Mouse (Mus musculus) cerebellum, adult 2 months (tissue): ENCODE data around the gene Lnx2. TPM values are rescaled to one million over a fixed set of nuclear protein-coding genes. Genes with fewer than 3 reads are reported as not detected.

Source experiments
- DNase-seq, 2 experiments: peaks; one replicate each; pipeline ENCODE4 v3.0.0; 2021
- H3K27ac ChIP-seq: fragments of 200-500 bp; 2 replicates; pipeline ENCODE4 v1.5.1; 2012; ENCODE audit warnings: low read length, control low read depth, inconsistent platforms; ENCODE audit not compliant: insufficient read depth
- H3K27me3 ChIP-seq: fragments of 200-500 bp; 2 replicates; pipeline ENCODE4 v1.6.1; 2012; ENCODE audit warnings: inconsistent platforms, mild to moderate bottlenecking, low read length, moderate library complexity; ENCODE audit not compliant: control insufficient read depth, insufficient read depth
- H3K4me1 ChIP-seq: fragments of 200-500 bp; 2 replicates; pipeline ENCODE4 v1.6.1; 2011; ENCODE audit warnings: low read length; ENCODE audit not compliant: control insufficient read depth, insufficient read depth
- H3K4me3 ChIP-seq: fragments of 200-500 bp; replicated peaks from 2 replicates; pipeline ENCODE3; 2011; ENCODE audit warnings: mild to moderate bottlenecking, low read depth, low read length, control low read depth; ENCODE audit not compliant: insufficient read depth
- CTCF ChIP-seq: fragments of 200-500 bp; IDR thresholded peaks from 2 replicates; pipeline ENCODE4 v1.5.1; 2011; ENCODE audit warnings: low read depth, mild to moderate bottlenecking, control low read depth, low read length, moderate library complexity, borderline replicate concordance; ENCODE audit not compliant: insufficient read depth
- POLR2A ChIP-seq: fragments of 200-500 bp; IDR thresholded peaks from 2 replicates; pipeline ENCODE4 v1.6.1; 2011; ENCODE audit warnings: low read length, control low read depth, borderline replicate concordance; ENCODE audit not compliant: insufficient read depth
- WGBS: fragments of 180-500 bp; shearing (Covaris S2); methylation state at CpG from one replicate; pipeline ENCODE4 v1.1.7; 2018; 5-methylcytosine and 5-hydroxymethylcytosine counted together
- polyA plus RNA-seq: library from polyadenylated mRNA; depleted of rRNA; stranded (reverse); fragments of >200 nt; gene quantifications from 2 replicates; pipeline ENCODE4 v1.2.3, GENCODE M21; 2012

Gene Lnx2
- polyA plus RNA-seq, 1 experiment, result 15.9 TPM

DNA sequence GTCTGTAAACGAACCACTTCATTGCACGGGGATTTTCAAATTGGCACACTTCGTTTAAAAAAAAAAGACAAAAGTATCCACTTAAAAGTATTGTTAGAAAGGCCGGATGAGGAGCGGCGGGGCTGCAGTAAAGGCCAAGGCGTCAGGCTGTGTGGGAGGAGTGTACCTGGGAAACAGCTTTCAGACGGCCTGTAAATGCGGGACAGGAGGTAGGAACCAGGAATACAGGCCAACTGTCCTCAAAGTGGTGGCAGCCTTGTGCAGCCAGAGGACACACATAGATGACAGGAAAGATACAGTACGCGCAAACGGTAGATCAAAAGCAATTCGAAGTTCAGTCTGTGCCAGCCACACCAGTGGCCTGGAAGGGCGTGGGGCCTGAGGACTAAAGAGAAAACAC lies 45.1 kb downstream of the Lnx2 start:
- 73% methylated on average over 14 of the region's 14 CpGs for WGBS
- Histone ChIP-seq H3K4me1 (peaks cover 7% of the 10 kb centered on the region; the same call in 1 of the 2 replicates), H3K27me3 (no peaks in the 10 kb centered on the region), H3K4me3 (no peak overlapping the region), H3K27ac (no peak overlapping the region)
- TF ChIP-seq CTCF, result no peak
- TF ChIP-seq POLR2A, result no peak
- peak in 1 of 2 experiments; percentile 46 for DNase-seq

DNA sequence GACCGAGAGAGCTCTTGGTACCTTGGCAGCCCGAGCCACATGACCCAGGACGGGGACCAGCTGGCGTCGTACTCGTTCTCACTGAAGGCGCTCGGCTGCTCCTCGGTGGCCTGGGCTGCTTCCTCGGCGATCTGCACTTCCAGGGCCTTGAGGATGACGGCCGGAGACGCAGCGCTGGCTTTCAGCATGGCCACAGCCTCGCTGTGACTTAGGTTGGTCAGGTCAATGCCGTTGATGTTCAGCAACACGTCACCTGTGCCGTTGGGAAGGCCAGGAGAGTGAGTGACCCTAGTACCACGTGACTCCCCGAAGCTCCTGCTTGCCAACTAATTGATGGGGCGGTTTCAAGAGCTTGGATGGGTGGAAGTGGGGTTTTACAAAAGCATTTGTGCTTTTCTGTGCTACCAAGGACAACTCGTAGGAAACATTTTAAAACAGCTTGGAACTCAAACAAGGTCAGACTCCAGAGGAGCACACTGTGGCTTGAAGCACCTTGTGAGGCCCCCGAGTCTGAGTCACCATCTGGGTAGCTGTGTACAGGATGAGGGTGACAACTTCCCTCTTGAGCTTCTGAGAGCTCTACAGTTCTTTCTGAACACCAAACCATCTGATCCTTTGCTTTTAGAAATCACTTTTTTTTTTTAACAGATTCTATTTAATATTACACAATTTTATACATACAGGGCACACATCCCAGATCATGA lies 51.9 kb downstream of the Lnx2 start:
- peak; percentile 78 to 79 for DNase-seq
- TF ChIP-seq CTCF, result no peak
- no peak for TF ChIP-seq POLR2A
- Histone ChIP-seq H3K27me3 (no peaks in the 10 kb centered on the region), H3K27ac (peak overlapping the region; percentile 87), H3K4me1 (peaks cover 44% of the 10 kb centered on the region), H3K4me3 (no peak overlapping the region)
- 27% methylated on average over 24 of the region's 24 CpGs for WGBS

DNA sequence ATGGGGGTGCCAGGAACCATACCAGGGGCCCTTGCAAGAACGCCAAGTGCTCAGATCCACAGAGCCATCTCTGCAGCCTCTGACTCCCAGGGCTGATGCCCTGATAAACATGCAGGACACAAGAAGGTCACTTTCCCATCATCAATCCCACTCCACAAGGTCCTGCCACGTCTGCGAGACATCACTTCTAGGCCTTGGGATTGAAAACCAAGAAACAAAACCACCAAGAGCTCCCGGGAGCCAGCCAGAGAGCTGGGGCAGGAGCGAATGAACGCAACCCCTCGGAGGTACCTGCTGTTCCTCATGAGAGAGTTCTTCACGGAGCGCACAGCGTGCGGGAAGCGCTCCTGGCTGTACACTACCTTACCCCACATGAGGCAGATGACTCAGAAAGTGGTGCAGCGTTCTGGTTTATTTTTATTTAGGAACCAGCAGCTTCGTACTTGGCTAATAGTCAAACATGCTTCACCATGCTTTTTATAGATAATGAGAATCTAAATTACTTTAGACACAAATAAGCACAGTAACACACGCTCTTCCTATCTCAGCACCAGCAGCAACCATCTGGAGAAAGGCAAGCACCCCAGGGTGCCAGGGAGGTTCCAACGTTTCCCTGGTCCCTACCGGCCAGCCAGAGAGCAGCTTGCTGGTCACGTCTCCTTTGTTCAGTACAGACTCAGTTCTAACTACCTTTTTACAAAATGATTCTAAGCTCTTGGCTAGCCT lies 53.0 kb downstream of the Lnx2 start:
- H3K27me3 ChIP-seq, result no peaks in the 10 kb centered on the region
- H3K4me3 ChIP-seq, result no peak overlapping the region
- DNase-seq, result peak; percentile 84 to 90
- peak; percentile 13; the same call in 1 of the 2 replicates for TF ChIP-seq CTCF
- no peak; the same call in 1 of the 2 replicates for TF ChIP-seq POLR2A
- 13% methylated on average over 18 of the region's 18 CpGs for WGBS
- H3K4me1 ChIP-seq, result peaks cover 44% of the 10 kb centered on the region
- H3K27ac ChIP-seq, result peak overlapping the region; percentile 87

DNA sequence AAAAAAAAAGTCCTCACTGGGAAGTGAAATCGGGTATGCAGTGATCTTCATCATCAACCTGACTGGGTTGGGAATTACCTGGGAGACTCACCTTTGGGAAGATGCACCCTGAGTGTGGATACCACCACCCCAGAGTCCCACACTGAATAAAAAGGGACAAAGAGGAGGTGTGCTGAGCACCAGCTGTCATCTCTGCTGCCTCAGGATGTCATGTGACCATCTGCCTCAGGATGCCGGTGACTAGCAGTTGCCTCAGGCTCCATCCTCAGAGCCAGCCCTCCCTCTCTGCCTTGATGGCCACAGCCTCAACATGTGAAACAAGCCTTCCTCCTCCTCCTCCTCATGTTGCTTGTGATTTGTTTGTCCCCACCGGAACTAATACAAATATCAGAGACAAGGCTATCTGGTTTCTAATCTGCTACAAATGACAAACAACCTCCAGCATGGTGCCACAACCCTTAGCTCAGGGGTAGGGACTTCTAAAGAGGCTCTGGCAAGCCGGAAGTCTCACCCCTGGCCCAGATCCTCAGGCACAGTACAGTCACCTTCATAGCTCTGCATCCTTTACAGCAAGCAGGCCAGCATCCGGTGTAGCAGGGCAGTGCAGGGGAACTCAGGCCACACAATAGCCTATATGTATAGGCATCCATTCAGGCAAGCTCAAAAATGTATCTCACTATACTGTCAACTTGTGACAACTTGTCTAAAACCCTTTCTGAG lies 54.7 kb downstream of the Lnx2 start:
- Histone ChIP-seq H3K27ac (peak overlapping the region; percentile 87), H3K4me1 (peaks cover 44% of the 10 kb centered on the region), H3K27me3 (no peaks in the 10 kb centered on the region), H3K4me3 (no peak overlapping the region)
- TF ChIP-seq CTCF (no peak), POLR2A (no peak)
- DNase-seq, result peak; percentile 59 to 67
- WGBS, result 48% methylated on average over 5 of the region's 5 CpGs

DNA sequence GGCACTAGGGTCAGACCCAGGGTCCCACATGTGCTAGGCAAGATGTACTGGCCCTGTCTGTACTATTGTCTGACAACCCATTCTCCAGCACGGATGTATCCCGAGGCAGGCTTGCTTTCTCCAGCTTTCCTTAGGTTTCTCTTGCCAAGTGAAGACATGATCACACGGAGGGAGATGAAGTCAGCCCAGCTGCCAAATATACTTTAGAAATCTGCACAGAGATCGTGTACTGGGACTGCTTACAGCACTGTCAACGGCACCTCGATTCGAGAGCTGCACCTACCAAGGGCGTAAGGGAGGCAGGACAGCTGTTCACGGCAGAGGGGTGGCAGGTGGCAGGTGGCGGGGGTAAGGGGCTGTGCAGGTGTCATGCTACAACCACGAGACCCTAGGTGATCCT lies 55.8 kb downstream of the Lnx2 start:
- TF ChIP-seq POLR2A (no peak), CTCF (no peak)
- no peak overlapping the region for H3K27ac ChIP-seq
- no peaks in the 10 kb centered on the region for H3K27me3 ChIP-seq
- no peak for DNase-seq
- no peak overlapping the region for H3K4me3 ChIP-seq
- WGBS, result 58% methylated on average over 11 of the region's 11 CpGs
- peaks cover 44% of the 10 kb centered on the region for H3K4me1 ChIP-seq

DNA sequence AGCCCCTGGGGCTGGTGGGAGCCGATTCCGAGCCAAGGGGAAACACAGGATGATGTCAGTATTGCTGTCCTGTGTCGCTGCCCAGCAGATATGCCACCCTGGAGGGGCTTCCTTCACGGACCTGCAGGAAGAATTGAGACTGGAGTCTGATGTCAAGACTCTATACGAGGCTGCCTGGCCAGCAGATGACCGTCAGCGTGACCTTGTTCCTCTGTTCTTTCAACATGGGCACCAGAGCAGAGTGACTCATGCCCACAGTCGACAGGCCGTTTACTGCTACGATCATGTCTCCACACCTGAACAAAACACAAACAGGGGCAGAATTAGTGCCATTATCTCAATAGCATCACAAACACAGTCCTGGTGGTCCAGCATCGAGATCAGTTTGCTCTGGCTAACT lies 57.6 kb downstream of the Lnx2 start:
- TF ChIP-seq CTCF (no peak), POLR2A (no peak)
- Histone ChIP-seq H3K27ac (no peak overlapping the region), H3K4me1 (peaks cover 30% of the 10 kb centered on the region), H3K4me3 (no peak overlapping the region), H3K27me3 (no peaks in the 10 kb centered on the region)
- DNase-seq, result no peak
- WGBS, result 76% methylated on average over 11 of the region's 11 CpGs

DNA sequence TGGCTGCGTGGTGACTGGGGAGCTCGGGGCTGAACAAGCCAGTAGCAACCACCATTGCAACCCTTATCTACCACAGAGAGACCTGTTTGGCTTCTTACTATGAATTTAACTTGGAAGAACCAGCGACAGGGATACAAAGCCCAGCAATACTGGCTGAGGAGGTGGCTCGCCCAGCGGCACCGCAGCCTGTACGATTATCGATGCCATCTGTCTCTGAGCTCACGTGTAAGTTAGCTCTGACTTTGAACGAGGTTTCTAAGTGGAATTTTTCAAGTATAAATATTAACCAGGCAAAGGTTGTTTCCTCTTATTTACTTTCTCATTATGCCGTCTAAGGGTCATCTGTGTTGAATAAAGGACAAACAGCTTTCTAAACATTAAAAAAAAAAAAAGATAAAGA lies 58.9 kb downstream of the Lnx2 start:
- Histone ChIP-seq H3K4me3 (no peak overlapping the region), H3K27ac (no peak overlapping the region), H3K27me3 (no peaks in the 10 kb centered on the region), H3K4me1 (peaks cover 19% of the 10 kb centered on the region)
- no peak for TF ChIP-seq CTCF
- no peak for TF ChIP-seq POLR2A
- 79% methylated on average over 11 of the region's 11 CpGs for WGBS
- no peak for DNase-seq

DNA sequence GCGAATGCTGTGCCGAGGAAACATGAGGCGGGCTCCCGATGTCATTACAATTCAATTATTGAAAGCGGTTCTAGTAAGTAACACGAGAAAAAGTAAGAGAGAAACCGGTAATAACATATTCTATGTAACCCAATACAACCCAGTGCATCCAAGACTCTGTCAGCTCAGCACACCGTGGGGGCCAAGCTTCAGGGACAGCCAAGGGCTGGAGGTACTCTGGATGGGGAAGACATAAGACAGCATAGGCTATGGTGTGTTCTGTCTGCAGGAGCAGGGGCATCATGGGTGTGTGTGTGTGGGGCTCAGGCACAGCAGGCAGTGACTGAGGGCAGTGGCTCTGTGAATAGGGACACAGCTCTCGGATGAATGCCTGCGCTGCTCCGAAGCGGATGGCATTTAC lies 59.8 kb downstream of the Lnx2 start:
- Histone ChIP-seq H3K27ac (no peak overlapping the region), H3K27me3 (no peaks in the 10 kb centered on the region), H3K4me3 (no peak overlapping the region), H3K4me1 (peaks cover 10% of the 10 kb centered on the region)
- WGBS, result 84% methylated on average over 12 of the region's 12 CpGs
- no peak for DNase-seq
- TF ChIP-seq POLR2A, result no peak
- TF ChIP-seq CTCF, result no peak
